Mouse (Mus musculus): ENCODE data around the gene Osbpl10. TPM values are rescaled to one million over a fixed set of nuclear protein-coding genes. Genes with fewer than 3 reads are reported as not detected.

The Osbpl10 gene
- polyA plus RNA-seq, 1 experiment, result 1.7 TPM

GRCm38 (mm10) chr9:115038215-115038614 lies 59.8 kb downstream of the Osbpl10 start:
- Histone ChIP-seq H3K4me3 (no peak overlapping the region), H3K36me3 (ENCODE audit: control insufficient read depth, insufficient read depth) (no peaks in the 10 kb centered on the region), H3K4me2 (ENCODE audit: low read depth) (no peak overlapping the region), H3K27me3 (ENCODE audit: control insufficient read depth, insufficient read depth, insufficient read length) (no peaks in the 10 kb centered on the region), H3K79me2 (ENCODE audit: control insufficient read depth, insufficient read depth) (no peaks in the 10 kb centered on the region), H3ac (ENCODE audit: control insufficient read depth, insufficient read length) (no peak overlapping the region)
- TF ChIP-seq REST (IDR thresholded peaks at IDR 0.05; ENCODE audit: insufficient read depth, insufficient read length) (no peak), E2F4 (IDR thresholded peaks at IDR 0.05; ENCODE audit: insufficient read depth) (no peak), POLR2A (IDR thresholded peaks at IDR 0.05; ENCODE audit: insufficient read length, low read depth) (no peak), SRF (IDR thresholded peaks at IDR 0.05; ENCODE audit: control insufficient read depth, insufficient read length, low read depth) (no peak), MYOG (IDR thresholded peaks at IDR 0.05; ENCODE audit: control insufficient read depth in 1 of 3, insufficient read depth in 1 of 3, insufficient read length in 2 of 3, low read depth in 2 of 3) (no peak), TCF12 (IDR thresholded peaks at IDR 0.05; ENCODE audit: insufficient read depth, poor library complexity, severe bottlenecking) (no peak), POLR2AphosphoS2 (IDR thresholded peaks at IDR 0.05; ENCODE audit: insufficient read length, low read depth) (no peak), USF1 (IDR thresholded peaks at IDR 0.05; ENCODE audit: low read depth) (no peak), TCF3 (IDR thresholded peaks at IDR 0.05; ENCODE audit: insufficient read length, low read depth) (no peak), MYOD1 (IDR thresholded peaks at IDR 0.05; ENCODE audit: control insufficient read depth in 1 of 3, insufficient read length in 2 of 3, low read depth in 2 of 3) (no peak), CEBPB (IDR thresholded peaks at IDR 0.05; ENCODE audit: insufficient read depth, poor library complexity, severe bottlenecking) (no peak), MAX (IDR thresholded peaks at IDR 0.05; ENCODE audit: low read depth) (no peak)

GRCm38 (mm10) chr9:115038686-115039085 lies 60.3 kb downstream of the Osbpl10 start:
- no peak for TF ChIP-seq E2F4 (IDR thresholded peaks at IDR 0.05; ENCODE audit: insufficient read depth)
- Histone ChIP-seq H3K36me3 (ENCODE audit: control insufficient read depth, insufficient read depth) (no peaks in the 10 kb centered on the region), H3K27me3 (ENCODE audit: control insufficient read depth, insufficient read depth, insufficient read length) (no peaks in the 10 kb centered on the region), H3ac (ENCODE audit: control insufficient read depth, insufficient read length) (no peak overlapping the region), H3K4me3 (no peak overlapping the region), H3K79me2 (ENCODE audit: control insufficient read depth, insufficient read depth) (no peaks in the 10 kb centered on the region), H3K4me2 (ENCODE audit: low read depth) (no peak overlapping the region)

- H3K79me2 ChIP-seq (ENCODE audit: control insufficient read depth, insufficient read depth), result no peaks in the 10 kb centered on the region
- H3ac ChIP-seq (ENCODE audit: control insufficient read depth, insufficient read length), result no peak overlapping the region
- no peak overlapping the region for H3K4me3 ChIP-seq
- H3K4me2 ChIP-seq (ENCODE audit: low read depth), result no peak overlapping the region
- H3K27me3 ChIP-seq (ENCODE audit: control insufficient read depth, insufficient read depth, insufficient read length), result no peaks in the 10 kb centered on the region
- no peak for TF ChIP-seq E2F4 (IDR thresholded peaks at IDR 0.05; ENCODE audit: insufficient read depth)
- TF ChIP-seq SRF (IDR thresholded peaks at IDR 0.05; ENCODE audit: control insufficient read depth, insufficient read length, low read depth), result no peak
- TF ChIP-seq POLR2A (IDR thresholded peaks at IDR 0.05; ENCODE audit: insufficient read length, low read depth), result no peak
- no peak for TF ChIP-seq USF1 (IDR thresholded peaks at IDR 0.05; ENCODE audit: low read depth)
- TF ChIP-seq REST (IDR thresholded peaks at IDR 0.05; ENCODE audit: insufficient read depth, insufficient read length), result no peak
- no peak for TF ChIP-seq MAX (IDR thresholded peaks at IDR 0.05; ENCODE audit: low read depth)
- TF ChIP-seq CEBPB (IDR thresholded peaks at IDR 0.05; ENCODE audit: insufficient read depth, poor library complexity, severe bottlenecking), result no peak
- TF ChIP-seq MYOD1 (IDR thresholded peaks at IDR 0.05; ENCODE audit: control insufficient read depth in 1 of 3, insufficient read length in 2 of 3, low read depth in 2 of 3), result no peak
- no peak for TF ChIP-seq MYOG (IDR thresholded peaks at IDR 0.05; ENCODE audit: control insufficient read depth in 1 of 3, insufficient read depth in 1 of 3, insufficient read length in 2 of 3, low read depth in 2 of 3)
- no peak for TF ChIP-seq POLR2AphosphoS2 (IDR thresholded peaks at IDR 0.05; ENCODE audit: insufficient read length, low read depth)
- no peak for TF ChIP-seq TCF12 (IDR thresholded peaks at IDR 0.05; ENCODE audit: insufficient read depth, poor library complexity, severe bottlenecking)
- TF ChIP-seq TCF3 (IDR thresholded peaks at IDR 0.05; ENCODE audit: insufficient read length, low read depth), result no peak
- no peaks in the 10 kb centered on the region for H3K36me3 ChIP-seq (ENCODE audit: control insufficient read depth, insufficient read depth)
Observed at GRCm38 (mm10) chr9:115039245-115039644, 60.9 kb downstream of the Osbpl10 start.

GRCm38 (mm10) chr9:115042571-115042970 lies 64.2 kb downstream of the Osbpl10 start:
- TF ChIP-seq SRF (IDR thresholded peaks at IDR 0.05; ENCODE audit: control insufficient read depth, insufficient read length, low read depth), result no peak
- no peak for TF ChIP-seq CEBPB (IDR thresholded peaks at IDR 0.05; ENCODE audit: insufficient read depth, poor library complexity, severe bottlenecking)
- TF ChIP-seq REST (IDR thresholded peaks at IDR 0.05; ENCODE audit: insufficient read depth, insufficient read length), result no peak
- TF ChIP-seq POLR2AphosphoS2 (IDR thresholded peaks at IDR 0.05; ENCODE audit: insufficient read length, low read depth), result no peak
- no peak for TF ChIP-seq USF1 (IDR thresholded peaks at IDR 0.05; ENCODE audit: low read depth)
- TF ChIP-seq E2F4 (IDR thresholded peaks at IDR 0.05; ENCODE audit: insufficient read depth), result no peak
- no peak for TF ChIP-seq MYOD1 (IDR thresholded peaks at IDR 0.05; ENCODE audit: control insufficient read depth in 1 of 3, insufficient read length in 2 of 3, low read depth in 2 of 3)
- TF ChIP-seq POLR2A (IDR thresholded peaks at IDR 0.05; ENCODE audit: insufficient read length, low read depth), result no peak
- no peak for TF ChIP-seq MAX (IDR thresholded peaks at IDR 0.05; ENCODE audit: low read depth)
- TF ChIP-seq TCF3 (IDR thresholded peaks at IDR 0.05; ENCODE audit: insufficient read length, low read depth), result no peak
- TF ChIP-seq TCF12 (IDR thresholded peaks at IDR 0.05; ENCODE audit: insufficient read depth, poor library complexity, severe bottlenecking), result no peak
- no peak for TF ChIP-seq MYOG (IDR thresholded peaks at IDR 0.05; ENCODE audit: control insufficient read depth in 1 of 3, insufficient read depth in 1 of 3, insufficient read length in 2 of 3, low read depth in 2 of 3)
- H3ac ChIP-seq (ENCODE audit: control insufficient read depth, insufficient read length), result no peak overlapping the region
- no peaks in the 10 kb centered on the region for H3K79me2 ChIP-seq (ENCODE audit: control insufficient read depth, insufficient read depth)
- H3K4me3 ChIP-seq, result no peak overlapping the region
- H3K36me3 ChIP-seq (ENCODE audit: control insufficient read depth, insufficient read depth), result no peaks in the 10 kb centered on the region
- no peaks in the 10 kb centered on the region for H3K27me3 ChIP-seq (ENCODE audit: control insufficient read depth, insufficient read depth, insufficient read length)
- H3K4me2 ChIP-seq (ENCODE audit: low read depth), result no peak overlapping the region

Measured in myocyte (in vitro differentiated cells).